In the genomic region with DNA sequence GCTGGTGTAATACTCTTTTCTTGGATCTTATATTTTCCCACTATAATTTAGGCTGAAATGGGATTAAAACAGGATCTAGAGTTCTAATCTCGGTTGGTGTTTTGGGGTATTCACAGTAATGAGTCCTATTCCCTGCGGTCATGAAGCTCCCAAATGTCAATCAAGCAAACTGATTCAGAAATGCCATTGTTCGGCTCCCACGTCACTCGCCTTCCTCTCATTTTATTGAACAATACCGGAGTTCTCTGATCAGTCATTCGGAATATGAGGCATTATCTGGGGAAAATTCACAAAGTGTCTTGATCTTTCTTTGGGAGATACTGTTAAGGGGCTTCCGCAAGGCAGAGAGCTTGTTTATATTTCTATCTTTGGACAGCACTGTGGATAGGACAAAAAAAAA, we compare ENCODE assay signal across 10 mouse cellular contexts. TPM values are rescaled to one million over a fixed set of nuclear protein-coding genes. Genes with fewer than 3 reads are reported as not detected.
DNase-seq lines count a peak whose midpoint lies in the region; ATAC-seq and TF ChIP-seq lines count a peak whose summit lies in the region.
"Had no signal": no experiment of that assay in that cellular context is flagged by ENCODE, and none has a peak within 500 bp of the region (broad histone marks: within the 10 kb centered on the region; RNA-seq: fewer than 3 reads in every experiment).

No protein-coding gene starts in this region.

- no peak for DNase-seq in heart, adult 9 months (ENCODE audit: low spot score in 2 of 2)
- DNase-seq in stomach, postnatal 0 days (ENCODE audit: low spot score), result no peak
- no peak for DNase-seq in limb, embryonic 10.5 days (ENCODE audit: low spot score)
- no peak for DNase-seq in testis, postnatal 10 days (ENCODE audit: low spot score)
- DNase-seq in right cerebral cortex, adult 2 months (ENCODE audit: low spot score in 2 of 2), result no peak

- ATAC-seq in heart, embryonic 15.5 days (replicated peaks; ENCODE audit: insufficient number of reproducible peaks, insufficient read depth, low FRiP score, low read depth), result no peak
- no peak for ATAC-seq in stomach, embryonic 14.5 days (ENCODE audit: insufficient number of reproducible peaks, insufficient read depth, low FRiP score, low read depth)
- ATAC-seq in stomach, postnatal 0 days (ENCODE audit: low FRiP score, low TSS enrichment), result no peak
- no peak for ATAC-seq in CD4-positive, CD25-positive, alpha-beta regulatory T cell, adult 4 months

- no peak overlapping the region for H3K9ac ChIP-seq in heart, embryonic 15.5 days
- H3K9ac ChIP-seq in stomach, embryonic 14.5 days (replicated peaks; ENCODE audit: low read depth, low read length), result no peak overlapping the region
- no peak overlapping the region for H3K9ac ChIP-seq in stomach, postnatal 0 days (ENCODE audit: low read length)

- H3K4me3 ChIP-seq in heart, embryonic 15.5 days, result no peak overlapping the region
- H3K4me3 ChIP-seq in stomach, embryonic 14.5 days (ENCODE audit: low read depth, low read length), result peak overlapping the region; percentile 35; the same call in 1 of the 2 replicates
- no peak overlapping the region for H3K4me3 ChIP-seq in stomach, postnatal 0 days (ENCODE audit: low read depth, low read length)
- 0 out of 2 replicates have a peak overlapping the region, but pooled peaks have one; percentile 53 for H3K4me3 ChIP-seq in limb, embryonic 10.5 days
- H3K4me3 ChIP-seq: erythroblast, embryonic 14.5 days had no signal

- no peaks in the 10 kb centered on the region for H3K36me3 ChIP-seq in heart, embryonic 15.5 days
- H3K36me3 ChIP-seq in stomach, embryonic 14.5 days (ENCODE audit: control insufficient read depth, insufficient read depth, low read length), result no peaks in the 10 kb centered on the region
- no peaks in the 10 kb centered on the region for H3K36me3 ChIP-seq in stomach, postnatal 0 days (ENCODE audit: control insufficient read depth, insufficient read depth, low read length)
- H3K36me3 ChIP-seq in limb, embryonic 10.5 days, result no peaks in the 10 kb centered on the region

- peaks cover 30% of the 10 kb centered on the region for H3K4me1 ChIP-seq in heart, embryonic 15.5 days (replicated peaks)
- peaks cover 11% of the 10 kb centered on the region; the same call in 1 of the 2 replicates for H3K4me1 ChIP-seq in stomach, embryonic 14.5 days (ENCODE audit: control insufficient read depth, insufficient read depth, low read length)
- H3K4me1 ChIP-seq in stomach, postnatal 0 days (replicated peaks; ENCODE audit: control insufficient read depth, insufficient read depth), result no peaks in the 10 kb centered on the region
- H3K4me1 ChIP-seq in limb, embryonic 10.5 days, result peaks cover 86% of the 10 kb centered on the region

- no peak for TF ChIP-seq EP300 in stomach, postnatal 0 days (optimal IDR thresholded peaks at IDR 0.05)

- WGBS in heart, embryonic 15.5 days, result 73% methylated on average over 8 of the region's 8 CpGs
- 70% methylated on average over 8 of the region's 8 CpGs for WGBS in stomach, embryonic 14.5 days
- WGBS in stomach, postnatal 0 days, result 78% methylated on average over 8 of the region's 8 CpGs
- WGBS in limb, embryonic 10.5 days, result 46% methylated on average over 8 of the region's 8 CpGs

- no peaks in the 10 kb centered on the region for H3K27me3 ChIP-seq in heart, embryonic 15.5 days
- no peaks in the 10 kb centered on the region for H3K27me3 ChIP-seq in stomach, embryonic 14.5 days (ENCODE audit: control insufficient read depth, insufficient read depth, low read length)
- H3K27me3 ChIP-seq in stomach, postnatal 0 days (ENCODE audit: control insufficient read depth, insufficient read depth, low read length), result no peaks in the 10 kb centered on the region
- H3K27me3 ChIP-seq in limb, embryonic 10.5 days (ENCODE audit: low read depth, poor library complexity, severe bottlenecking), result no peaks in the 10 kb centered on the region; the same call in 1 of the 2 replicates

- TF ChIP-seq CTCF in stomach, postnatal 0 days (IDR thresholded peaks at IDR 0.05; ENCODE audit: low read depth), result no peak

- H3K4me2 ChIP-seq in heart, embryonic 15.5 days, result peak overlapping the region; percentile 96
- H3K4me2 ChIP-seq in stomach, embryonic 14.5 days (replicated peaks; ENCODE audit: low read depth, low read length), result peak overlapping the region; percentile 96; the same call in 1 of the 2 replicates
- H3K4me2 ChIP-seq in stomach, postnatal 0 days (replicated peaks; ENCODE audit: low read depth), result no peak overlapping the region; the same call in 1 of the 2 replicates

- no peaks in the 10 kb centered on the region for H3K9me3 ChIP-seq in heart, embryonic 15.5 days (replicated peaks)
- H3K9me3 ChIP-seq in stomach, embryonic 14.5 days (ENCODE audit: control insufficient read depth, low read depth, low read length), result no peaks in the 10 kb centered on the region
- H3K9me3 ChIP-seq in stomach, postnatal 0 days (ENCODE audit: control insufficient read depth, low read length), result no peaks in the 10 kb centered on the region
- no peaks in the 10 kb centered on the region for H3K9me3 ChIP-seq in limb, embryonic 10.5 days (replicated peaks)

- no peak overlapping the region for H3K27ac ChIP-seq in heart, embryonic 15.5 days
- no peak overlapping the region for H3K27ac ChIP-seq in stomach, embryonic 14.5 days (ENCODE audit: low read length)
- H3K27ac ChIP-seq in stomach, postnatal 0 days (replicated peaks), result no peak overlapping the region
- H3K27ac ChIP-seq in limb, embryonic 10.5 days, result peak overlapping the region; percentile 91; the same call in 1 of the 2 replicates

RNA-seq across cellular contexts. Expression of a gene that starts 7.0 kb away (rescaled TPM):
- 11.6 and 13.2 TPM in 2 replicates for polyA plus RNA-seq in heart, embryonic 15.5 days (2015; fragmentation: Nextera tagmentation; extraction: Ambion mirVana)
- polyA plus RNA-seq in stomach, embryonic 14.5 days (2014; fragmentation: Nextera tagmentation; extraction: Ambion mirVana), result 9.9 and 11.0 TPM in 2 replicates
- 7.5 and 9.4 TPM in 2 replicates for polyA plus RNA-seq in stomach, postnatal 0 days (2015; fragmentation: Nextera tagmentation; extraction: Ambion mirVana)
- polyA plus RNA-seq in limb, embryonic 10.5 days (2016; fragmentation: Nextera tagmentation; extraction: Ambion mirVana), result 11.5 and 11.6 TPM in 2 replicates
- polyA plus RNA-seq in CD4-positive, CD25-positive, alpha-beta regulatory T cell, adult 4 months (2017; shearing (Covaris generic)), result 1 to 10 TPM; 2.0 to 2.1 TPM
- polyA plus RNA-seq: erythroblast, embryonic 14.5 days had no signal

RNA-seq across cellular contexts. Expression of a gene that starts 18.3 kb away (rescaled TPM):
- polyA plus RNA-seq in heart, embryonic 15.5 days (2015; fragmentation: Nextera tagmentation; extraction: Ambion mirVana), result 4.8 and 5.3 TPM in 2 replicates
- polyA plus RNA-seq in stomach, embryonic 14.5 days (2014; fragmentation: Nextera tagmentation; extraction: Ambion mirVana), result 4.4 and 5.0 TPM in 2 replicates
- polyA plus RNA-seq in stomach, postnatal 0 days (2015; fragmentation: Nextera tagmentation; extraction: Ambion mirVana), result 1.5 and 1.9 TPM in 2 replicates
- 7.0 and 11.5 TPM in 2 replicates for polyA plus RNA-seq in limb, embryonic 10.5 days (2016; fragmentation: Nextera tagmentation; extraction: Ambion mirVana)
- under 1 TPM in 1 of 2 experiments, not detected in 1; 0.74 TPM for polyA plus RNA-seq in CD4-positive, CD25-positive, alpha-beta regulatory T cell, adult 4 months (2017; shearing (Covaris generic))
- polyA plus RNA-seq: erythroblast, embryonic 14.5 days had no signal

RNA-seq across cellular contexts. Expression of a gene that starts 24.5 kb away (rescaled TPM):
- 35.1 and 36.0 TPM in 2 replicates for polyA plus RNA-seq in heart, embryonic 15.5 days (2015; fragmentation: Nextera tagmentation; extraction: Ambion mirVana)
- polyA plus RNA-seq in stomach, embryonic 14.5 days (2014; fragmentation: Nextera tagmentation; extraction: Ambion mirVana), result 45.0 and 56.9 TPM in 2 replicates
- 25.9 and 27.4 TPM in 2 replicates for polyA plus RNA-seq in stomach, postnatal 0 days (2015; fragmentation: Nextera tagmentation; extraction: Ambion mirVana)
- 56.9 and 65.3 TPM in 2 replicates for polyA plus RNA-seq in limb, embryonic 10.5 days (2016; fragmentation: Nextera tagmentation; extraction: Ambion mirVana)
- polyA plus RNA-seq in CD4-positive, CD25-positive, alpha-beta regulatory T cell, adult 4 months (2017; shearing (Covaris generic)), result 10 to 100 TPM; 34.9 to 41.4 TPM

RNA-seq across cellular contexts. Expression of a gene that starts 33.8 kb away (rescaled TPM):
- not detected in 2 replicates for polyA plus RNA-seq in heart, embryonic 15.5 days (2015; fragmentation: Nextera tagmentation; extraction: Ambion mirVana)
- not detected in 2 replicates for polyA plus RNA-seq in stomach, embryonic 14.5 days (2014; fragmentation: Nextera tagmentation; extraction: Ambion mirVana)
- polyA plus RNA-seq in stomach, postnatal 0 days (2015; fragmentation: Nextera tagmentation; extraction: Ambion mirVana), result not detected in 2 replicates
- not detected in 2 replicates for polyA plus RNA-seq in limb, embryonic 10.5 days (2016; fragmentation: Nextera tagmentation; extraction: Ambion mirVana)
- not detected for polyA plus RNA-seq in CD4-positive, CD25-positive, alpha-beta regulatory T cell, adult 4 months (2017; shearing (Covaris generic))
- polyA plus RNA-seq: erythroblast, embryonic 14.5 days; lung, embryonic 16.5 days had no signal

Comparison
In these comparisons a context has a peak if more than half of its experiments do, and no peak if none do; other contexts are left out.
1. H3K4me3 ChIP-seq: peak in stomach, embryonic 14.5 days (single experiment) and limb, embryonic 10.5 days (single experiment); none in heart, embryonic 15.5 days (single experiment) and stomach, postnatal 0 days (single experiment).